Mouse (Mus musculus): ENCODE data around the gene Ambra1.

DNA sequence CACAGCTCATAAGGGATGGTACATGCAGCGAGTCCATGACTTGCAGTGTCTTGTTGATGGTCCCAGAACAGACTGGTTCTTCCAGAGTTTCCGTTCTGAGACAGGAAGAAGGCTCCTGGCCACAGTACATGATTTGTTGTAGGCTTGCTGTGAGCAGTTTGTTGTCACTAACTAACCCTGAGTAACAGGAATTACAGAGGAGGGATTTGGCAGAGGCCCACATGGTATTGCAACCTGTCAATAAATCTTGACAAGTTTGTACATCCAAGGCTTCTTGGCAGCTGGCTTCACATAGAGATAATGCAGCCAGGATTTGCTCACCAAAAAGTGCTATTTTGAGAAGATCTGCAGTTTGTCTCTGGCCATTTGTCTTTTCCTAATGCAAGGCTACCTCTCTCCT is 176.2 kb downstream of the Ambra1 start:
- no peak for TF ChIP-seq CTCF (conservative IDR thresholded peaks at IDR 0.05 in 1 of 2, IDR thresholded peaks at IDR 0.05 in 1 of 2; ENCODE audit: low read depth in 2 of 2, low read length in 2 of 2)
- no peak for TF ChIP-seq NRF1 (IDR thresholded peaks at IDR 0.05; ENCODE audit: low read depth, low read length)
- TF ChIP-seq GABPA (IDR thresholded peaks at IDR 0.05; ENCODE audit: insufficient replicate concordance, low read depth, low read length) = no peak
- TF ChIP-seq HCFC1 (IDR thresholded peaks at IDR 0.05; ENCODE audit: low read depth, low read length) = no peak
- TF ChIP-seq POLR2A (IDR thresholded peaks at IDR 0.05; ENCODE audit: low read depth, low read length) = no peak
- no peak for TF ChIP-seq ETS1 (conservative IDR thresholded peaks at IDR 0.05; ENCODE audit: low read depth, low read length)
- no peak for TF ChIP-seq MAX (IDR thresholded peaks at IDR 0.05; ENCODE audit: low read length)
- TF ChIP-seq CHD2 (IDR thresholded peaks at IDR 0.05; ENCODE audit: low read length) = no peak
- TF ChIP-seq UBTF (IDR thresholded peaks at IDR 0.05; ENCODE audit: low read depth, low read length) = no peak
